Mouse (Mus musculus): ENCODE results near the gene Theg. TPM values are rescaled to one million over a fixed set of nuclear protein-coding genes. Genes with fewer than 3 reads are reported as not detected.

Theg gene
- polyA plus RNA-seq, 1 experiment from 2014 or later = not detected

DNA sequence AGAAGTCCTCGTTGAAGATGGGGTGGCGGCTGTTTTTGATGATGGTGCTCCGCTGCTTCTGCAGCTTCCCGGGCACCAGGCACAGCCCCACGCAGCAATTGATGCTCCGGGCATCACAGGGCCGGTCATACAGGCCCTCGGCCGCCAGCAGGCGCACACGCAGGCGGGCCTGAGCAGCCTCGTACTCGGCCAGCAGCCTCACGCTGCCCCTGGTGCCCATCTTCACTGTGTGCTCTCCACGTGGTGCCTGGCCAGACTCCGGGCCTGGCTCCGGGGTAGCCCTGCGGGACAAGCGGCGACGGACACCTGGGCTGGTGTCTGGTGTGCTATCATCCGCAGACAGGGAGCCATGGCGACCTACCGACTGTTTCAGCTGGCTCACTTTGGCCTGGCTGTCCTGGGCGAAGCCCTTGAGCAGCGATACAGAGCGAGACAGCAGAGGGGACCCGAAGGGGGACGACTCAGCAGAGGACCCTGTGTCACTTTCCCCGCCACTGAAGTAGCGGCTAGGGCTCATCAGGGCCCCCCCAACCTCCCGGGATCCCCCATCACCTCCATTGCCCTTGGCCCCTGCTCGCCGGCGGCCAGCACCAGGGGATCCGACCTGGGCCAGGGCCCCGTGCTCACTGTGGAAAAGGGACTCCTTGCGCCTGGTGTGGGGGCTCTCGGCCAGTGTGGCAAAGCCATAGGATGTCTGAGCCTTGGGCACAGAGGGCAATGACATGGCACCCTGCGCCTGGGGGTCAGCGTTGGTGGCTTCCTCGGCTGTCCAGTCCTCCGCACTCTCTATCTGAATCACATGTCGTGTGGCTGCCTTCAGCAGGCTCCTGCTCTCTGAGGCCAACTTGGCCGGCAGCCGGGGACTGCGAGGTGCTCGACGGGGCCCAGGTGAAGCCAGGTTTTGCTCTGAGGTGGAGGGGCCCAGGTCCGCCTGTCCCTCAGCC lies 25.3 kb upstream of the Theg start:
- peak overlapping the region; percentile 37; the same call in 1 of the 2 replicates for H3K27ac ChIP-seq
- H3K9me3 ChIP-seq = no peaks in the 10 kb centered on the region
- H3K36me3 ChIP-seq (replicated peaks) = no peaks in the 10 kb centered on the region
- H3K4me3 ChIP-seq = peak overlapping the region; percentile 62
- peaks cover 58% of the 10 kb centered on the region for H3K27me3 ChIP-seq (ENCODE audit: poor library complexity, severe bottlenecking)
- H3K4me1 ChIP-seq = peaks cover 40% of the 10 kb centered on the region
- peak; percentile 55 for DNase-seq (ENCODE audit: extremely low spot score, low spot score)
- WGBS = 10% methylated on average over 51 of the region's 51 CpGs

DNA sequence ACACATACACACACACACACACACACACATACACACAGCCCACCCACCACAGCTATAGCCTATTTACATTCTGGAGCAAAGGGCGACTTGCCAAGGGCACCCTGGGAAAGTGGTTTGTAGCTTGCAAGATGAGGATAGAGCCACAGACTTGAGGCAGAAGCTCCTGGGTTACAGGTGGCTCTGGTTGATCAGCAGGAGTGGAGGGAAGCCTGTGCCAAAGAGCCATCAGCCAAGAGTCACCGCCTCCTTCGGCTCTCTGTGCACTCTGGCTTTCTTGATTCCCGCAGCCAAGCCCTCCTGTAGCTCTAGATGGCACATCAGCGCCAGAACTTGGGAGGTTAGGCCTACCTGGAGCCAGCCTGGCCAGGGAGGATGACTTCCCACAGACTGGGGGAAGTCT lies 24.2 kb upstream of the Theg start:
- no peak for DNase-seq (ENCODE audit: extremely low spot score, low spot score)

DNA sequence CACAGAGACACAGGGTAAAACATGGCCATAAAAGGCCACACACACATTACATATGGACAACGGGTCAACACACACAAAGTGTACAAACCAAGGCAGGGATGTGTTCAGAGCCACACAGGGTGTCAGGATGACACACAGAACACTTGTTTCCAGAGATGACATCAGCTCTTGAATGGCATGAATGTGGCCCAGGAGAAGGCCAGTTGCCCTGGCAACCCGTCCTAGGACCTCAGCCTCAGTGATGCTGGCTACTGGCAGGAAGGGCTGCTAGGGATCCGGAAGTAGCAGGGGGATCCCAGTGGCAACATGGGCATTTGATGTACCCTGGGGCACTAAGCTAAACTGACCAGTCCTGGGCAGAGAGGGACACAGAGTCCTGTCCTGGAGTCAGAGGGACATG lies 22.1 kb upstream of the Theg start:
- H3K4me3 ChIP-seq = no peak overlapping the region
- H3K27me3 ChIP-seq (ENCODE audit: poor library complexity, severe bottlenecking) = peaks cover 54% of the 10 kb centered on the region
- WGBS = 79% methylated on average over 3 of the region's 3 CpGs
- H3K27ac ChIP-seq = no peak overlapping the region
- H3K9me3 ChIP-seq = no peaks in the 10 kb centered on the region
- H3K4me1 ChIP-seq = peaks cover 31% of the 10 kb centered on the region
- H3K36me3 ChIP-seq (replicated peaks) = no peaks in the 10 kb centered on the region
- no peak for DNase-seq (ENCODE audit: extremely low spot score, low spot score)

More for the DNA sequence above, 24.2 kb upstream of the Theg start:
- no peaks in the 10 kb centered on the region for H3K36me3 ChIP-seq (replicated peaks)
- H3K4me3 ChIP-seq = peak overlapping the region; percentile 62; the same call in 1 of the 2 replicates
- 28% methylated on average over 5 of the region's 5 CpGs for WGBS
- H3K27me3 ChIP-seq (ENCODE audit: poor library complexity, severe bottlenecking) = peaks cover 58% of the 10 kb centered on the region
- H3K4me1 ChIP-seq = peaks cover 40% of the 10 kb centered on the region
- no peaks in the 10 kb centered on the region for H3K9me3 ChIP-seq
- no peak overlapping the region for H3K27ac ChIP-seq

DNA sequence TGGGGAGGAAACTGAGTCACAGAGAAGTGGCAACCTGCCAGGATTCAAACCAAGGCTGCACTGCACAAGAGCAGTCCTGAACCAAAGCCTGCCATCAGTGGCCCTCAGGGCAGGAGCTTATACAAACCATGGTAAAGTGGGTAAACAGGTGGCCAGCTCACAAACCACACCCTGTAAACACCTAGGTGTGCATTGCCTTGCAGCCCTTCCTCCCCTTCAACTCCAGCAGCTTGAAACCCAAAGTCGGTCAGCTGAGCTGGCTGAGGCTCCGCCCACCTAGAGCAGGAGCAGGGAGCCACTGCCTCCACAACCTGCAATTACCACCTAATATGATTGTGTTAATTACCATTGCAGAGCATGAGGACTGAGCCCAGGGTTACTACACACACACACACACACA lies 20.8 kb upstream of the Theg start:
- no peak overlapping the region for H3K27ac ChIP-seq
- no peak overlapping the region for H3K4me3 ChIP-seq
- H3K9me3 ChIP-seq = no peaks in the 10 kb centered on the region
- H3K27me3 ChIP-seq (ENCODE audit: poor library complexity, severe bottlenecking) = peaks cover 41% of the 10 kb centered on the region
- no peak for DNase-seq (ENCODE audit: extremely low spot score, low spot score)
- H3K36me3 ChIP-seq (replicated peaks) = no peaks in the 10 kb centered on the region
- peaks cover 17% of the 10 kb centered on the region for H3K4me1 ChIP-seq
- 40% methylated on average over 2 of the region's 2 CpGs for WGBS

DNA sequence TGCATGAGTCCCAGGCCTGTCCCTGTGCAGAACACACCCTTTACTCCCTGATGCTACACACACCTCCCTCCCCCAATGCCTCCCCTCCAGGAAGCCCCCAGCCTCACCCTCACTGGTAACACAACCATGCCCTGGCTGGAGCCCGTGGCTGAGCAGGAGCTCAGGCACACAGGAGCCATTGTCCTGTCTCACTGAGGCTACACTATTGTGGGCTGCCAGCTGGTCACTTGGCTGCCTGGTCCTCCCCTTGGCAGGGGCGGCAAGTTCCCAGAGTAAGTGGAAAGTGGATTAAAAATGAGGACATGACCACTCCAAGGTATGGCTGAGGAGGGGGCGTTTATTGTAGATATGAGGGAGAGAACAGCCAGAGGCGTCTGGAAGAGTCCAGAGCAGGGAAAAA lies 19.4 kb upstream of the Theg start:
- WGBS = 66% methylated on average over 4 of the region's 4 CpGs
- H3K4me3 ChIP-seq = no peak overlapping the region
- peaks cover 4% of the 10 kb centered on the region for H3K4me1 ChIP-seq
- no peaks in the 10 kb centered on the region for H3K36me3 ChIP-seq (replicated peaks)
- H3K9me3 ChIP-seq = no peaks in the 10 kb centered on the region
- H3K27me3 ChIP-seq (ENCODE audit: poor library complexity, severe bottlenecking) = peaks cover 28% of the 10 kb centered on the region
- no peak overlapping the region for H3K27ac ChIP-seq
- DNase-seq (ENCODE audit: extremely low spot score, low spot score) = no peak

DNA sequence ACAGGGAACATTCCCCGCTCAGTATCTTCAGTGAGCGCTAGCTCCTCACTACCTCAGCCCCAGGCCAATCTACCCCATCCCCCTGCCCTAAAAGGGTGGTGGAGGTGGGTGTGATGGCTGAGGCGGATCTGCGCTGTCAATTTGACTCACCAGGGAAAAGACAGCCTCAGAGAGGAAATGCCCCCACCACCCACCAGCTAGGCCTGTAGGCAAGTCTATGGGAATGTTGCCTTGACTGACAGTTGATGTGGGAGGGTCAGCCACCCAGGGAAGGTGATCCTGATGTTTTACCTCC lies 10.8 kb upstream of the Theg start:
- peaks cover 22% of the 10 kb centered on the region for H3K27me3 ChIP-seq (ENCODE audit: poor library complexity, severe bottlenecking)
- no peaks in the 10 kb centered on the region for H3K4me1 ChIP-seq
- H3K27ac ChIP-seq = no peak overlapping the region
- H3K9me3 ChIP-seq = no peaks in the 10 kb centered on the region
- H3K36me3 ChIP-seq (replicated peaks) = no peaks in the 10 kb centered on the region
- WGBS = 73% methylated on average over 4 of the region's 4 CpGs
- DNase-seq (ENCODE audit: extremely low spot score, low spot score) = no peak
- H3K4me3 ChIP-seq = no peak overlapping the region

DNA sequence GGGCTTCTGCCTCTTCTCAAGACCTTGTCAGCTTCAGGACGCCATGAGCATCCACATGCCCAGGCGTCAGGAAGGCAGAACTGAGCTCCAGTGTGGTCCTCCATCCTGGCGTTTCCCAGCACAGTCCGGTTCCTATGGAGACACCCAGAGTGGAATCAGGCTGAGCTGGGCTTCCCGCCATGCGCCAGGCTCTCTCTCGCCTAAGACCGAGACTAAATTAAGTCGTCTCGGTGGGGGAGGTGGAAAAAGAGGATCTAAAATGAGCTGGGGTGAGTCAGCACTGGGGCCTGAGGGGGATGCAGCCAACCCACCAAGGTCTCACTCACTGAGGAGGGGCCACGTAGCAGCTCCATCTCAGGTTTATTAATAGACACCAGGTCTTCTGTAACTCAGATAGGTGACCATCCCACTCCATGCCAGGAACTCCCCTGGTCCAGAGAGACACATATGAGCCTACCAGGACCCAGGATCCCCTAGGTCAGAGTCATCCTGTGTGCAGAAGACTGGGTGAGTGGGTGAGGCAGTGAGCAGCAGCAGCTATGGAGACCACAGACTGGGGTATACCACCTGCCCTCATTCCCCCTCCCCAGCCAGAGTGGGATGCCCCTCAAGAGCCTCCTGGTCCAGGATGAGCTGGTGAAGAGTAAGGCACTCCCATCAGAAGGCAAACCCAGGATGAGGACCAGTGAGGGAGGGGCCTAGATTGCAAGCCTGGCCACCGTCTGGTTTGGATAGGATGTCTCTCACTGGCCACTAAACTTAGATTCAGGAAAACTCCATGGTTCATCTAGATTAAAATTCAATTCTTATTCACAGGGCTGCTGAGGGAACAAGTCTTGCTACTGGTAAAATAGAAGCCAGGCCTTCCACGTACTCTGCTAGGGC lies 10.2 kb upstream of the Theg start:
- no peak overlapping the region for H3K4me3 ChIP-seq
- peaks cover 22% of the 10 kb centered on the region for H3K27me3 ChIP-seq (ENCODE audit: poor library complexity, severe bottlenecking)
- no peaks in the 10 kb centered on the region for H3K36me3 ChIP-seq (replicated peaks)
- WGBS = 40% methylated on average over 13 of the region's 13 CpGs
- no peak overlapping the region for H3K27ac ChIP-seq
- DNase-seq (ENCODE audit: extremely low spot score, low spot score) = no peak
- H3K9me3 ChIP-seq = no peaks in the 10 kb centered on the region
- H3K4me1 ChIP-seq = no peaks in the 10 kb centered on the region

DNA sequence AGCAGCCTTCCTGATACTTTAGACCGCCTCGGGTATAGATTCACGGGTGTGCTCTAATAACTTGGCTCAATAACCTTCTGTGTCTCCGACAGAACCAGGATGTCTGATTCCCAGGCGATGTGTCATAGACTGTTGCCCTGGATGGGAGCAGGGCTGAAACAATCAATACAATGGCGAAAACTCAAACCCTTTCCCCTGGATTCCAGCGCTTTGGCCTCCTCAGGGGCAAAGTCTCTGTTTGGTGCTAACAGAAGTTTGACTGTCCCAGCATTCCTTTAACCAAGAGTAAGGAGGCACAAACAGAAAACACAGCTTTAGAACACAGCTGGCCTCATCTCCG lies 8.4 kb upstream of the Theg start:
- Histone ChIP-seq H3K4me3 (no peak overlapping the region), H3K36me3 (replicated peaks) (no peaks in the 10 kb centered on the region), H3K27me3 (ENCODE audit: poor library complexity, severe bottlenecking) (peaks cover 22% of the 10 kb centered on the region), H3K27ac (no peak overlapping the region), H3K9me3 (no peaks in the 10 kb centered on the region), H3K4me1 (no peaks in the 10 kb centered on the region)
- DNase-seq (ENCODE audit: extremely low spot score, low spot score) = no peak
- WGBS = 65% methylated on average over 8 of the region's 8 CpGs

DNA sequence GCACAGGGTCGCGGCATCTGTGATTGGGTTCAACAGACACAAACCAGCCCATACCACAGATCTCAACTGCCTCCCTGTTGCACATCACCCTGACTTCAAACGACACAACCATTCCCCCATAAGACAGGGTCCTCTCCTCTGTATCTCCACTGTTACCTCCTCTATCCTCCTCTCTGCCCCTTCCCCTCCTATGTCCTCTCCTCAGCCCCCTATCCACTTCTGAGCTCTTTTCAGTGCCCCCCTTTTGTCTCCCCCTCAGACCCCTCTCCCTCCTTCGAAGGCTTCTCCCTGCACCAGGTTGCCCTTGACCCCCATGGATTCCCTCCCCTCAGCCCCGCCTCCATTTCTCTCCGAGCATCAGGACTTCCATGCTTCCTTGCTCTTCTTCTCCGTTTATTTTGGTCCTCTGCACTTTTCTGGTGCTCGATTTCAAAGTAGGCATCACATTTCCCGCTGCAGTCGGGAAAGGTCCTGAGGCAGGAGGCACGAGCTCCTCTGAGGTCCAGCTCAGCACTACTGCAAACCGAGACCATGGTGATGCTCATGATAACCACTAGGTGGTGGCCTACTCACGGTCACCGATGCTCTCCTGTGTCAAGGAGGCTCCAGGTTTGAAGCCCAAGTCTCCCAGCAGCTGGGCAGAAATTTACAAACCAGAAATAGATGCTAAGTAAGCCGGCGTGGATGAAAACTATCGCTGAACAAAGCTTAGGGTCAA lies 7.9 kb upstream of the Theg start:
- H3K4me3 ChIP-seq = 0 out of 2 replicates have a peak overlapping the region, but pooled peaks have one; percentile 7
- H3K36me3 ChIP-seq (replicated peaks) = no peaks in the 10 kb centered on the region
- no peaks in the 10 kb centered on the region for H3K4me1 ChIP-seq
- H3K27me3 ChIP-seq (ENCODE audit: poor library complexity, severe bottlenecking) = peaks cover 22% of the 10 kb centered on the region
- 20% methylated on average over 17 of the region's 17 CpGs for WGBS
- DNase-seq (ENCODE audit: extremely low spot score, low spot score) = peak; percentile 58
- no peak overlapping the region for H3K27ac ChIP-seq
- H3K9me3 ChIP-seq = no peaks in the 10 kb centered on the region

DNA sequence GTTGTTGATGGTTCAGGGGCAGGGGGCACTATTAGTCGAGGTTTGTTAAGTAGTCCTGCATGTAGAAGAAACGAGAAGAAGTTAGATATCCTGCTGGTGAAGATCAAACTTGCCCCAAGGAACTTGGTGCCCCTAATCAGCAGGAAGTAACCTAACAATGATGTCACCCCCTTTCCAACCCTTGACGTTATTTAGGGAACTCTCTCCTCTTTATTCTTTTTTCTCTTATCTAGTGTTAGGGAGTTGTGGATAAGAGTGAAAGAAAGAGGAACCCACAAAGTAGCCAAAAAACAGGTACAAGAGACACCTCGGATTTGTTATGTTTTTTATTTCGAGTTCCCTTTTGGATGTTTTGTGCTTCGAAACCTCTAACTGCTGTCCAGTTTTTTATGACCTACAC lies 7.0 kb upstream of the Theg start:
- H3K27me3 ChIP-seq (ENCODE audit: poor library complexity, severe bottlenecking) = peaks cover 22% of the 10 kb centered on the region
- H3K4me1 ChIP-seq = no peaks in the 10 kb centered on the region
- no peaks in the 10 kb centered on the region for H3K9me3 ChIP-seq
- WGBS = 69% methylated on average over 6 of the region's 6 CpGs
- H3K4me3 ChIP-seq = no peak overlapping the region
- H3K27ac ChIP-seq = no peak overlapping the region
- H3K36me3 ChIP-seq (replicated peaks) = no peaks in the 10 kb centered on the region
- DNase-seq (ENCODE audit: extremely low spot score, low spot score) = no peak

DNA sequence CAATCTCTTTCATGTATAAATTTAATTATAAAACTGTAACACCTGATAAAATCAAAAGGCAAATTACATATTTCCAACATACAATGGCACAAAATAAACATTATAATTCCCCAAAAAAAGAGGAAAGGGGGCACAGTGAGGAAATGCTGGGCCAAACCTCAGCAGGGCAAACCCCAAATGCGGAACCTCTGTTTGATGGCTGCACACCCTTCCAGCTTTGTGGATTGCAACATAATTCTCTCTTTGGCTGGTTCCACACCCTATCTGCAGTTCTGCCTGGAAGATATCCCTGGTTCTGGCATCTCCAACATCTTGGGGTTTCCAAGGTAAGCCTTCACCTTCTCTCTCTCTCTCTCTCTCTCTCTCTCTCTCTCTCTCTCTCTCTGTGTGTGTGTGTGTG lies 3.6 kb upstream of the Theg start:
- DNase-seq (ENCODE audit: extremely low spot score, low spot score) = no peak
- no peaks in the 10 kb centered on the region for H3K9me3 ChIP-seq

DNA sequence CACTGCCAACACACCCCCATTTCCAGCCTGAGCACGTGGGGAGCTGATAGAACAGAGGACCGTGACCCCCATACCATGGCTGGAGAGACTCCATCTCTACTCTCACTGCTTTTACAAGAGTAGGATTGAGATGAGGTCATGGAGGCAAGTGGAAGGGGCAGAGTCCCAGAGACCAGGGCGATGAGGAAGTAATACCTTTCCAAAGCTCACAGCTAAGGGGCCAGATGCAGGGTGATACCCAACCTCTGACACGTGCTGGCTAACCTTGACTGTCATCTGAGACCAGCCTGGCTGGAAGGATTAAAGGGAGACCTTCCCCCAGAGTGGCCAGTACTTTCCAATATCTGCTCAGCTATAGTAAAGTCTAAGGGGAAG lies 608 bp upstream of the Theg start:
- 72% methylated on average over 4 of the region's 4 CpGs for WGBS
- Histone ChIP-seq H3K4me1 (no peaks in the 10 kb centered on the region), H3K36me3 (replicated peaks) (no peaks in the 10 kb centered on the region), H3K27ac (no peak overlapping the region), H3K4me3 (no peak overlapping the region), H3K27me3 (ENCODE audit: poor library complexity, severe bottlenecking) (no peaks in the 10 kb centered on the region), H3K9me3 (no peaks in the 10 kb centered on the region)
- DNase-seq (ENCODE audit: extremely low spot score, low spot score) = no peak

More for the DNA sequence above, 3.6 kb upstream of the Theg start:
- Histone ChIP-seq H3K27me3 (ENCODE audit: poor library complexity, severe bottlenecking) (peaks cover 19% of the 10 kb centered on the region), H3K4me1 (no peaks in the 10 kb centered on the region), H3K4me3 (no peak overlapping the region), H3K27ac (no peak overlapping the region), H3K36me3 (replicated peaks) (no peaks in the 10 kb centered on the region)
- 100% methylated on average over 1 of the region's 1 CpGs for WGBS
